Mouse (Mus musculus) telencephalon, adult 2 months (tissue): ENCODE results near the gene 2300002M23Rik.

Experiments
- DNase-seq: peaks from one replicate; pipeline ENCODE4 v3.0.0-alpha.2; 2011; ENCODE audit warnings: low read depth, low spot score

2300002M23Rik gene

DNA sequence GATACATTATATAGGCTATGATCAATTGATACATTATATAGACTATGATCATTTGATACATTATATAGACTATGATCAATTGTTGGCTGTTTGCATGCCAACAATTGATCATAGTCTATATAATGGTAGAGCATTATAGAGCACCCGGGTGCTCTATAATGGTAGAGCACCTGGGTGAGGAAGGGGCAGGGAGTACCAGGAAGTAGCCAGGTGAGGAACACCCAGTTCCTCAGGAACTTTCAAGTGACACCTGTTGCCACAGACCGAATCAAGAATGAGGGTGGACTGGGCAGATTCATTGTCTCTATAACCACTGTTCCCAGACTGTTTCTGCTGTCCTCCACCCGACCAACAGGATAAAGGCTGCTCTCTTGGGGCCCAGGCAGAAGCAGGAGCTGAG is at the start of gene 2300002M23Rik:
TSS of gene 2300002M23Rik (plus strand) at position 301 of the 400 bp plus-strand sequence.
- DNase-seq, result no peak

DNA sequence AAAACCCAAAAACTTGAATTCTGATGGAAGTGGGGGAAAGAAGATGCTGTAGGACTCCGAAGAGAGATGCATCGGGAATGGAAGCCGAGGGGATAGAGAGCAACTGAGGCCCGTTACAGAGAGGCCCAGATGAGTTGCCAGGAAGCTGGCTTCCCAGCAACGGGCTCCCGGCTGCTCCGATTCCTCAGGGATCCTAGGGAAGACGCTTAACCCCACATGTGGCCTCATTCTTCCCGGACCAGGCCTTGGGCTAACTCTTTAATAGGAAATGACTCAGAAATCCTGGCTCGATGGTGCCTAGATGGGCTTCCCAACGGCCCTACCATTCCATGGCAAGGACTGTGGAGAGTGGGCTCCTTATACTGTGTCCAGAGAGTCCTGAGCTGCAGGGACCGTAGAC is 49.7 kb upstream of the 2300002M23Rik start:
- no peak for DNase-seq

DNA sequence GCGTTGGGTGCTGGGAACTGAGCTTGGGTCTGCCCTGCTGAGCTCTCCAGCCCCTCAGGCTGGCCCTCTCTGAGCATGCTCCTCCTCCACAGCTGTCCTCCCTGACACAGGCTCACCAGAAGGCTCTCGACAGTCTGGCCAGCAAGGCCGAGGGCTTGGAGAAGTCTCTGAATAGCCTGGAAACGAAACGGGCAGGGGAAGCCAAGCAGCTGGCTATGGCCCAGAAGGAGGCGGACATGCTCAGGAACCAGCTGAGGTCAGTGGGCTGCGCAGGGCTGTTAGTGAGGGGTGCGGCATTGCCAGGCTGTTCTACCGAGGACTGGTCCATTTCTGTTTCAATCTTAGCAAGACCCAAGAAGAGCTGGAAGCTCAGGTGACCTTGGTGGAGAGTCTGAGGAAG is 42.9 kb upstream of the 2300002M23Rik start:
- no peak for DNase-seq

DNA sequence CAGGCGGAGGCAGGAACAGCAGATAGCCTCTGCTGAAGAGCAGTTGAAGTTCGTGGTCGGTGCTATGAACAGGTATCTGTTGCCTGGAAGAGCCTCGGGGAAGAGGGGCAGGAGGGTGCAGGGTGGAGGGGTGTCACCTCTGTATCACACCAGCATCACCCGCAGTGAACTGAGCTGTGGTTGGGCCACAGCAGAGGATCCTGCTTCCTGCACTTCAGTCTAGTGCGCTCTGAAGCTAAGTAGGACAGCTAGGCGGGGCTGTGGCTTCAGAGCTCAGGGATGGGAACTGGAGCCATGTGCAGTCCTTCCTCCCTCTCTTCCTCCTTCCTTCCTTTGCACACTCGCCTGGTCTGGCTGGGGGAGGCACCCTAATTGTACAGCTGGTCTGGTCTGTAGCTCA is 40.6 kb upstream of the 2300002M23Rik start:
- no peak for DNase-seq

DNA sequence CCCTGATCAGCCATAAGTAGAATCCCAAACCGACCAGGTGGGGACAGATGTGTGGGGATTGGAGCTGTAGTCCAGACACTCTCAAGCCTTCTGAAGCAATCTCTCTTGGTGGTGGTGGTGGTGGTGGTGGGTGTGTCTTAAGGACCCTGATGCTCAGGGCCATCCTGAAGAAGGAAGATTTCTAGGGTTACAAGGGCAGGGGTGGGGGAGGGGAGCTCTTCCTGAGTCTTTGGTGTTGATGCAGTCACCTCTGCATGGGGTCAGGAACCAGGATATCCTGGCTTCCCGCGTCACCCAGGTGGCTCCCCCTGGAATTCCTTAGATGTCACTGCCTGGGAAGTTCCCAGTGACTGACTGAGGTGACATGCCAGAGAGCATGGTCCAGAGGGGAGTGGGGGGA is 34.9 kb upstream of the 2300002M23Rik start:
- no peak for DNase-seq

DNA sequence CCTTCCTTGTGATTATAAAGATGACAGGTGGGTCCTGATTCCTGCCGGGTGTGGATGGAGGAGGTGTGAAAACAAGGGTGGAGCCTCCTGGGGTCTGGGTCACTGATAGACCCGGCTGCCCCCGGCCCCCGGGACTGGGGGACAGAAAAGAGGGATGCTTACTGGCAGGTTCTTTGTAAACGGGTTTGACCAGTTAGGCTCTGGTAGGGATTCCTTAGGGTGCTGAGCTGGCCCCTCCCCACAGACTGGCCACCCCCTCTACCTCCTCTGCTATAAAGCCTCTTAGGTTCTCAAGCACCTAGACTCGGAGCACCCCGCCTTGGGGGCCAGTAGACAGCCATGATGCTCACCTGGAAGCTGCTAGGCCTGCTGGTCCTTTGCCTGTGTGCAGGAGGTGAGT is 34.3 kb upstream of the 2300002M23Rik start, which contains the start of gene Psors1c2:
TSS of gene Psors1c2 (plus strand) at position 301 of the 400 bp plus-strand sequence.
- DNase-seq, result no peak

DNA sequence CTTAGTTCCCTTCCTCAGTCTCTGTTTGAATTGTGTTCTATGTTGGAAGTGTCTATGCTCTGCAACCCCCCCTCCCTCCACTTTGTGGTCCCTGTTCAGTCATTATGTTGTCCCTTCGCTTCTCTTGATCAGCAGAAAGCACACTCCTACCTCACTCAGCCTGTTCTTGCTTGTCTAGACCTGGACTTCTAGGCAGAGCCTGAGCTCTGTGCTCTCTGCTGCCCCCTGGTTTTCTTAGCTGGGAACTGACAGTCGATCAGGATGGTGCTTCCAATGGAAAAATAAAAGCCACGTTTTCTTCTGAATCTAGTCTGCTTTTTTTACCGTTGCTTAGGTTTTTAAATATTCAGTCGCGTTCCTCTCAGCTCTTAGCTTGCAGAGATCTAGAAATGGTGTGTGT is 32.9 kb upstream of the 2300002M23Rik start:
- peak; percentile 52 for DNase-seq

DNA sequence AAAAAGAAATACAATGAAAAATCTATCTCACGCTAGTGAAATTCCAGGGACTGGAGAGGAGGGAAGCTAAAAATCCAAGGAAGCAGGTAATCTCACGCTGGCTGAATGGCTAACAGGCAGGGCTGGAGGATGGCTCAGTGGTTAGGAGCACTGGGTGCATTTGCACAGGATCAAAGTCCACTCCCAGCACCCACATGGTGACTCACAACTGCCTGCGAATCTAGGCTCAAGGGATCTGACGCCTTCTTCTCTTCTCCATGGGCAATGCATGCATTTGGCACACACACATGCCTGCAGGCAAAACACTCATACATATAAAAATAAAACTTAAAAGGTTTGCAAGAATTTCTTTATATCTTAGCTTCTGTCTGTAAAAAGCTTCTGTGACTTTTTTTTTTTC is 29.8 kb upstream of the 2300002M23Rik start:
- DNase-seq, result peak; percentile 55

DNA sequence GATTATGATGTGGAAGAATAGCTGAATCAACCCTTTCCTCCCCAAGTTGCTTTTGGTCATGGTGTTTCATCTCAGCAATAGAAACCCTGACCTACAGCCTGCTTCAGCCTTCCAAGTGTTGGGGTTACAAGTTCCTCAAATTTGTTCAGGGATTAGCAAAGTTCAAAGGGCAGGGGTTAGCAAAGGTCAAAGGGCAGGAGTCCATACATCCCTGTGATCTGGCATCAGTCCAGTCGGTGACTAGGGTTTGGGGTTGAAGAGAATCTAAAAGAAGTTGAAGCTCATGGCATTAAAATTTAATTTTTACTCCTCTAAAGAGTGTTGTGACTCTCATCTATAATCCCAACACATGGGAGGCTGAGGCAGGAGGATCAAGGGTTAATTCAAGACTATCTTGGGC is 28.8 kb upstream of the 2300002M23Rik start:
- DNase-seq, result no peak

DNA sequence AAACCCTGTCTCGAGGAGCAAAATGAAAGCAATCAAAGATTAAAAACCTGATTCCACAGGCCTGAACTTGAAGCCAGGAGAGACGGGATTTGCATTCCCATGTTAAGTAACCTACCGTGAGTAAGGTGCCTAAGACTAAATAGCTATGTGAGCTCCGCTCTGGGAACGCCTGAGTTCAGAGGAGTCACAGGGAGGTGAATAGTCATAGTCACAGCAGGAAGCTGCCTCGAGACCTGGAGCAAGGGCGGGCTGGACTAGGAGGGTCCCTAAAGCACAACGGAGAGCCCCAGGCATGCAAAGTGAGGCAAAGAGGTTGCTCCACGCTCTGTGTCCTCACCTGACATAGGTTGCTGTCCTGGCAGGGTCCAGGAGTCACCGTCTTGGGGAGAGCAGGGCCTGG is 27.7 kb upstream of the 2300002M23Rik start:
- DNase-seq, result no peak

DNA sequence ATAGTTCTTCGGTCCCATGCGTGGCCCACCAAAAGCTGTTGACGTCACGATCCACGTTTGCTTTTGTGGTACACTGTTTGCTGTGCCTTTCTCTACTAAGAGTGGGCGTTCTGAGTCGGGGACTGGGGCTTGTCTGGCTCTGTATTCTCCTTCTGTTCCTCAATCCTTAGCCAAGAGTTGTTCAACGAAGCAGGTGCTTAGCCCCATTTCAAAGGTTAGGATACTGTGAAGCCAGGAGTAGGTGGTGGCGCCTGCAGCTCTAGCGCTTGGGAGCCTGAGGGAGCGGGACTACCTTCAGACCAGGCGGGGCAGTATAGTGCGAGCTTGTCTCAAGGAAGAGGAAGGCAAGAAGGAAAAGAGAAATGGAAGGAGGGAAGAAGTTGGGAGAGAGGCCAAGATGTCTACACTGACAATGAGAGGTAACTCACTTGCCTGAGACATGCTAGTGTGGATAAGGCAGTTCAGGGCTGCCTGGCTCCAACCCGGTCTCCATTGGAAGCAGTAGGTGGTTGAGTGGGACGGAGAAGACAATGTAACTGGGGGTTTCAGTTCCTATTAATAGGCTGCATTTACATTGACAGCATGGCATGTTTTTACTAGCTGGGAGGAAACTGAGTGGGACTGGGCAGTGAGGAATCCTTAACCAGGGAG is 24.4 kb upstream of the 2300002M23Rik start:
- peak; percentile 58 for DNase-seq

DNA sequence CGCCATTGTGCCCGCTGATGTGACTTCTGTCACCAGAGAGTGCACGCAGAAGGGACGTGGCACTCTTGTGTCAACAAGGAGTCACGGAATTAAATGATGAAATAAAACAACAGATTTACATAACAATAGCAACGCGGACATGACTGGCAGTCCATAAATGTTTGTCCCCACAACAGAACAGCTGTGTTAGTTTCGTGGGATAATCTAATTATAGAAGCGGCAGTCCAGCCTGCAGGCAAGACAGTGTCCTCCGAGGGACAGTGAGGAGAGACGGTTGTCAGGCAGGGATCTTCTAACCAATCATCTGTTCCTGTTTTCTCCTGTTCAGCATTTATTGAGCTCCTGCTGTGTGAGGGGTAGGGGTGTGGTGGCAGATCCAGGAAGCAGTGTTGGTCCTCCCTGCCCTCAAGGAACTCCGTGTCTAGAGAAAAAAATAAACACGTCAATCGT is 23.8 kb upstream of the 2300002M23Rik start:
- no peak for DNase-seq

DNA sequence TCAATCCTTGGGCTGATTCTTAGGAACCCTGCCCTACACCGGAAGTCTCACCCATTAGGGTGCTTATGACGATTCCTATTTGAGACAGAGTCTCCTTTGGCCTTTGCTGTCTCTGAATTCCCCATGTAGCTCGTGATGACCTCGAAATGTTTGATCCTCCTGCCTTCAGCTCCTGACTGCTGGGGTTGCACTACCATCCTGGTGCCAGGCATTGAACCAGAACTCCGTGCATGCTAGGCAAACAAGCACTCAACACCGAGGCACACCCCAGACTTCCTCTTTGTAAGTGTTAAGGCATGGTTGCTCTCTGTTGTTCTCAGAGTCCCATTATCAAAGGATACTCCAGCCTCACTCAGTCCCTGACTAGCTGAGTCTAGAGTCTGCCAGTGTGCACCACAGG is 23.2 kb upstream of the 2300002M23Rik start:
- no peak for DNase-seq

DNA sequence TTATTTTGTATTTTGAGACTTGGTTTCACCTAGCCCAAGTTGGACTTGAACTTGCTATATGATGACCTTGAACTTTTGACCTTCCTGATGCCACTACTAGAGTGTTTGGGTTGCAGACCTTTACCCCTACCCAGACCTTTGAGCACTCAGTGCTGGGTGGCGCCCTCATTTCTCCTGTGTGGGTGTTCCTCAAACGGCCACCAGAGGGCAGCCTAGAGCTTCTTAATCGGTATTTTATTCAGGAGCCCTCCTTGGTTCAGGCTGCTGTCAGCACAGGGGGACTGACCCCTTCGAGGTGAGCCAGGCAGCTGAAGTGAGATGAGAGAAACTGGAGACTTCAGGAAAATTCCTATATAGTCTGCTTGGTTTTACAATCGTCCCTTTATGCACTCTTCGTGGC is 22.6 kb upstream of the 2300002M23Rik start:
- DNase-seq, result no peak

DNA sequence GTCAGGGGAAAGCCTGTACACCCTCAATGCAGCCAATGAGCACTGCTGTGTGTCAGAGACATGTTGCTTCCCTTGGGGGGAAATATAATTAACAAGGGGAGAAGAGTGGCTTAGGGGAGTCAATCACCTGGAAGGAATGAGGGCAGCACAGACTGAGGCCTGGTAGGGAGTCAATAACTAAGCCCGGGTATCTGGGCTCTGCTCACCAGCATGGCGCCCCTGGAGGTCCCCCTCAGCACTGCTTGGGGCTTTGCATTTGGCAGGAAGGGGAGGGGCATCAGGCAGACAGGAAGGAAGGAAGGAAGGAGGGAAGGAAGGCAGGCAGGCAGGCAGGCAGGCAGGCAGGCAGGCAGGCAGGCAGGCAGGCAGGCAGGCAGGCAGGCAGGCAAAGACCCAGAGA is 19.8 kb upstream of the 2300002M23Rik start:
- no peak for DNase-seq

DNA sequence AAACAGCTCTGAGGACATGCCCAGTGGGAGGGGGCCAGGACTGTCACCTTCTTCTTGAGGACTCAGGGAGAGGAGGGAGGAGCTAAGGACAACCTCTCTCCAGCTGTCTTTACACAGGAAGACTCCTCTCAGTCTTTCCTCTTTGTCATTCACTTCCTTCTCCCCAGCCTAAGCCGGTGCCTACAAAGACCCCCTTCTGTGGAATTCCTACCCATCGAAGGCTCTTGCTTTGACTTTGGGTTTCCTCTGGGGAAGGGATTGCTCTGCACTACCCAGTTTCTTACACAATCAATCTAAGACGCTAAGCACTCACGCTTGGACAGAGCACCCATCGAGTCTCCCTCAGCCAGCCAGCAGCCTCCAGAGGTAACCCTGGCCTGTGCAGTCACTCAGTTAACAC is 18.6 kb upstream of the 2300002M23Rik start:
- no peak for DNase-seq

DNA sequence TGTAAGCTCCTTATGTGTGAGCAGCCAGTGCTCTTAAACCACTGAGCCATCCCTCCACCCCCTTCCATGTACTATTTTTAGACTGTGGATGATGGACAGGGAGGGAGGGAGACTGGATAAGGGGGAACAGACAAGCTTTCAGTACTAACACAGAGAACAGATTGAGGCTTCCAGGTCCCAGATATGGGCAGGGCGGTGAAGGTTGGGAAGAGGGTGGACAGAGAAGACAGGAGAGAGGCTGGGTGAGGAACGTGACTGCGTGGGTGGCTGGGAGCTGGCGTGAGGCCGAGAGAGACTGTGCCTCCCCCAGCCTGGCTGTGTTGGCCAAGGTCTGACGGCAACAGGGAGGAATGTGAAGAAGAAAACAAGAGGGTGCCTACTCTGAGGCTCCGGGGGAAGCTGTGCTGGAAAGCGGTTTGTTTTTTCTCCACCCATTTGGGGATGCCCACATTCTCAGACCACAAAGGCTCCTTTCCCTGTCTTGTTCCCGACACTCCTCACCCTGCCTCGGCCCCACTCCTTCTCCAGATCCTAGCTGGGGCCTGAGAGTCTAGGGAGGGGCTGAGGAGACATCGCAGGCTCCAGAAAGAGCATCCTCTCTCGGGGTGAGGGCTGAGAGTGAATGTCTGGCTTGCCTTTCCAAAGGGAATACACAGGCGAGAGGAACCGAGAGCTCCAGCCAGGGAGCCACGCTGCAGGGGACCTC is 17.7 kb upstream of the 2300002M23Rik start:
- DNase-seq, result peak; percentile 76

DNA sequence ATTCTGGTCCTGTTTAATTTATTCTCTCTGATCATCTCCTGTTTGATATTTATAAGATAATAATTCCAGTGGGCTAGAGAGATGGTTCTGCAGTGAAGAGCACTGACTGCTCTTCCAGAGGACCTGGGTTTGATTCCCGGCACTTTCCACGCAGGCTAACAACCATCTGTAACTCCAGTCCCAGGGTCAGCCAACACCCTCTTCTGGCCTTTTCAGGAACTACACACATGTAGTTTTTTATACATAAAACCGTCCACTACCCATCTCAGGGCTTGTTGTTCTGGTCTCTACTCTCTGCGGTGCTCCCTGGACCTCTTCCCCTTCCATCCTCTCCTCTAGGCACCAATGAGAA is 17.1 kb upstream of the 2300002M23Rik start:
- DNase-seq, result no peak

DNA sequence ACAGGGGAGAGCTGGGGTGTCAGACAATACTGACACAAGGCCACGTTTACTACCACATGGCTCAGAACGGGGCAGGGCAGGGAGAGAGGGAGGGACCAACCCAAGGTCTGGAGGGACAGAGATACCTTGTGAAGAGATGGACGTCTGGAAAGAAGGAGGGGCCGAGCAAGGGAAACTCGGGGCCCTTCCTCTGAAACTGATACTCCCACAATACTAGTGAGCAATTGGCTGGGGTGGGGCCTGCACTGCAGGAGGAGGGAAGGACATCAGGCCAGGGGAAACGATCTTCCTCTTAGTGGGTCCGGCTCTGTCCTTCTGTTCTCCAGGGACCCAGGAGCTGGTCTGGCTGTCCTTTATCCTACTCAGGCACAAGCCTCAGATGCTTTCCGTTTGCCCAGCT is 16.4 kb upstream of the 2300002M23Rik start:
- no peak for DNase-seq

DNA sequence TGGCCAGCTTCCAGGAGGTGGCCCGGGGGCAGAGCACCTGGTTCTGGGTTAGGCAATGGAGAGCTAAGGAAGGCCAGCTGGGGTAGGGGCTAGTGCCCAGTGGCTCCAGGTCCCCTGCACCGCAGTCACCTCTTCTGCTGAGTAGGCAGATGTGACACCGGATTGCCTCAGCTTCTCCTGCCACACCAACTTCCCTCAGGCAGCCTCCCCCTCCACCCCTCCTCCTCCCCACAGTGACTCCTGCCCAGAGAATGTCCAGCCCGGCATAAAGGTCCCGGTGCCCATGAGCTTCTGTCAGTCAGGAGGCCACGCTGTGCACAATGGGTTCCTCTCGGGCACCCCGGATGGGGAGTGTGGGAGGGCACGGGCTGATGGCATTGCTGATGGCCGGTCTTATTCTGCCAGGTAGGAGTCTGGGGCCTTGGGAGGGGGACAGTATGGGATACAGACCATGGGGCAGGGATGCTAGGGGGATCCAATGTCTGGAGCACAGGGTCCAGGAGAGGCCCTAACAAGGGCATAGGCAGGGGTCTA is 15.3 kb upstream of the 2300002M23Rik start, which contains the start of gene Cdsn:
TSS of gene Cdsn (plus strand) at position 248 of the 534 bp plus-strand sequence.
- DNase-seq, result no peak

DNA sequence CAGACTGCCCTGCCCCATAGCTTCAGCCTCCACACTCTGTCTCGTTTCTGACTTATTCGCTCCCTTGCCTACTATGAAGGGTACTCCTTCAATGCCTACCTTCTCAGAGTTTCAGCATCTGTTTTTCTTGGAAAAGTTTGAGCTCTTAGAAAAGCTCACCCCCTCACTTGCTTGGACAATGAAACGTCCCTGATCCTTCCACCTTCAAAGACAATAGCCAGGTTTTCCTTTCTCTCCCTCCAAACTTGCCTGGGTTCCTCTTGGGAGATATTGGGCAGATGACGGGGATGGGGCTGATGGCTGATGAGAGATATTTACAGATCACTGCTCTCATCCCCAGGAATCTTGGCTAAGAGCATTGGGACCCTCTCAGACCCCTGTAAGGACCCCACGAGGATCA is 12.9 kb upstream of the 2300002M23Rik start:
- no peak for DNase-seq

DNA sequence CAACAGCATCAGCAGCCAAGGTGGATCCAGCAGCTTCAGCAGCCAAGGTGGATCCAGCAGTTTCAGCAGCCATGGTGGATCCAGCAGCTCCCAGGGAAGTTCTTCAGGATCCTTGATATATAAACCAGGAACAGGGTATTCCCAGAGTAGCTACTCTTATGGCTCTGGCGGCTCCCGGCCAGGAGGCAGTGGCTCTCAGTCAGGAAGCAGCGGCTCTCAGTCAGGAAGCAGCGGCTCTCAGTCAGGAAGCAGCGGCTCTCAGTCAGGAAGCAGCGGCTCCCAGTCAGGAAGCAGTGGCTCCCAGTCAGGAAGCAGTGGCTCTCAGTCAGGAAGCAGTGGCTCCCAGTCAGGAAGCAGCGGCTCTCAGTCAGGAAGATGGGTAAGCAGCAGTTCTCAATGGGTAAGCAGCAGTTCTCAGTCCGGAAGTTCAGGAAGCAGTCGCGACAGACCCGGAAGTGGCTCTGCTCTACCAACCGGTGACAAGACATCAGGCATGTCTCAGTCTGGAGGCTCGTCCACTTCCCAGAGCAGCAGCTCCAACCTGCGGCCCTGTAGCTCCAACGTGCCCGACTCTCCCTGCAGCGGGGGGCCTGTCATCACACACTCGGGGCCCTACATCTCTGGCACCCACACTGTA is 12.4 kb upstream of the 2300002M23Rik start:
- DNase-seq, result no peak
